Mouse (Mus musculus) heart, adult 2 months (tissue): ENCODE data around the gene Gys2.
"Not testable (repeated sequence)": the region's sequence is repeated elsewhere in the genome, so short reads cannot be mapped to it uniquely, and the experiment has no call there.

ENCODE experiments used
- CTCF ChIP-seq: fragments of 200-600 bp; IDR thresholded peaks from 2 replicates; pipeline ENCODE4 v1.8.1; 2022; ENCODE audit warnings: antibody characterized with exemption, mild to moderate bottlenecking, moderate library complexity
- EP300 ChIP-seq: fragments of 200-500 bp; IDR thresholded peaks from 2 replicates; pipeline ENCODE4 v1.6.1; 2011; ENCODE audit warnings: low read depth, low read length, control low read depth; ENCODE audit not compliant: insufficient read depth

DNA sequence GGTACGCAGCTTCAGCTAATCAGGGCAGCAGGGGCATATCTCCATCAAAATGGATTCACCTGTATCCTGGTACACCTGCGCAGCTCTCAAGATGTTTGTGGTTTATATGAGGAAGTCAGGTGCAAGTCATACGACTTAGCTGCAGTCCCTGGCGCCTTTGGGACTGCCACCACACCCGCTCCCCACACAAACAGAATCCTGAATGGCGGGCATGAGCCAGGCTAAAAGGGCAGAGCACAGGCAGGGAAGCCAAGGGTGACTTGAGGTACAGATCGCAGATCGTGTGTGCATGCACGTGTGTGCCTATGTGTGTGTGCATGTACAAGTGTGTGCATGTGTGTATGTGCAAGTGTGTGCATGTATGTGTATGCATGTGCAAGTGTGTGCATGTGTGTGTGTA lies 42.5 kb upstream of the Gys2 start:
- TF ChIP-seq CTCF, EP300: not testable (repeated sequence)
